Mouse (Mus musculus): Measurements from ENCODE around the gene Atp7a.

DNA sequence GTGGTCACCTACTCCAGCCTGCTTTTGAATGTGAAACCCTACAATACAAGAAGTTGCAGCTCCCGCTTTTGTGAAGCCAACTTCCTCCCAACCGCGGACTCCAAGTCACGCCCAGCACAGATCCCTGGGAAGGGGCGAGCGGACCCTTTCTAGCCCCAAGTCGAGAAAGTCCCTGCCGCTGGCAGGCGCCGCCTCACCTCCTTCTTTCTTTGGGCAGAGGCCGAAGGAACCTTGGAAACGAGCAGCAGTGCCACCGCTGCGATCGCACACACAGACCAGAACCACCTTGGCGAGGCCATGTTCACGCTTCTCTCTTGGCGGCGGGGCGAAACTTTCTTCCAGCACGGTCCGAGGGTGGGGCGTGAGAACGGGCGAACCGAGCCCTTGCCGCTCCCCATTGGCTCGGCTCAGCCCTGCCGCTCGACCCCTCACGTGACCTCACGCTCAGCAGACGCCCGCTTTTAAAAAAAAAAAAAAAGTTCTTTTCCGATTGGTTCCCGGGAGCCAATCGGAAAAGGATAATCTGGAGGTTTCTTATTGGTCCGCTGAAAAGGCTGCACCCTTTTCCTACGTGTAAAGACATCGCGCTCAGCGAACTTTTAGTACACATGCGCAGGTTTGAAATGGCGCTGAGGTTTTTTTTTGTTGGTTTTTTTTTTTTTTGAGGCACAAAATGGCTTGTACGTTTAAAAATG, 15.5 kb upstream of the Atp7a start, which contains the start of gene Magt1:
- no peak for TF ChIP-seq GATA1 (IDR thresholded peaks at IDR 0.05; ENCODE audit: borderline replicate concordance, low read length)
- TF ChIP-seq FLI1 (IDR thresholded peaks at IDR 0.05; ENCODE audit: low read length) = no peak
